Mouse (Mus musculus): ENCODE measurements around the gene Ttc23.
A peak's percentile ranks its signal among the peaks of the same experiment; 100 is the strongest.

The Ttc23 gene

GRCm38 (mm10) chr7:67647277-67647676, at the start of gene Ttc23:
Gene Ttc23, plus strand, starts transcription at chr7:67647410.
- no peak for DNase-seq

- peak; percentile 71 for DNase-seq
These were observed 49.2 kb upstream of the Ttc23 start for GRCm38 (mm10) chr7:67598050-67598449.

GRCm38 (mm10) chr7:67605114-67605513, 42.1 kb upstream of the Ttc23 start:
- DNase-seq: no peak

- no peak for DNase-seq
These were observed 41.0 kb upstream of the Ttc23 start for GRCm38 (mm10) chr7:67606250-67606649.

- DNase-seq: no peak
These were observed 39.4 kb upstream of the Ttc23 start for GRCm38 (mm10) chr7:67607669-67608347.

GRCm38 (mm10) chr7:67608348-67609024, 38.7 kb upstream of the Ttc23 start:
- no peak for DNase-seq

GRCm38 (mm10) chr7:67613795-67614463, 33.3 kb upstream of the Ttc23 start:
- DNase-seq: no peak

GRCm38 (mm10) chr7:67614464-67614861, 32.7 kb upstream of the Ttc23 start:
- no peak for DNase-seq

- no peak for DNase-seq
These were observed 30.3 kb upstream of the Ttc23 start for GRCm38 (mm10) chr7:67616890-67617289.

GRCm38 (mm10) chr7:67617646-67618045, 29.6 kb upstream of the Ttc23 start:
- DNase-seq: no peak

- DNase-seq: no peak
These were observed 28.9 kb upstream of the Ttc23 start for GRCm38 (mm10) chr7:67618316-67618715.

GRCm38 (mm10) chr7:67619836-67620235, 27.4 kb upstream of the Ttc23 start:
- no peak for DNase-seq

GRCm38 (mm10) chr7:67622151-67622550, 25.1 kb upstream of the Ttc23 start:
- no peak for DNase-seq

GRCm38 (mm10) chr7:67626671-67627070, 20.5 kb upstream of the Ttc23 start:
- no peak for DNase-seq

- DNase-seq: no peak
These were observed 17.5 kb upstream of the Ttc23 start for GRCm38 (mm10) chr7:67629681-67630080.

GRCm38 (mm10) chr7:67630817-67631216, 16.4 kb upstream of the Ttc23 start:
- DNase-seq: peak; percentile 79

GRCm38 (mm10) chr7:67632380-67632779, 14.8 kb upstream of the Ttc23 start:
- no peak for DNase-seq

GRCm38 (mm10) chr7:67634210-67634609, 13.0 kb upstream of the Ttc23 start:
- DNase-seq: no peak

- DNase-seq: no peak
These were observed 11.0 kb upstream of the Ttc23 start for GRCm38 (mm10) chr7:67636161-67636560.

- DNase-seq: no peak
These were observed 8.2 kb upstream of the Ttc23 start for GRCm38 (mm10) chr7:67639006-67639405.

GRCm38 (mm10) chr7:67642955-67643354, 4.3 kb upstream of the Ttc23 start:
- DNase-seq: no peak

GRCm38 (mm10) chr7:67644291-67644690, 2.9 kb upstream of the Ttc23 start:
- DNase-seq: no peak

- peak; percentile 96 for DNase-seq
These were observed 2.2 kb upstream of the Ttc23 start, which contains the start of gene Lrrc28 for GRCm38 (mm10) chr7:67644833-67645680. Gene Lrrc28, minus strand, starts transcription at chr7:67645268.
